Mouse (Mus musculus) CH12.LX (cell line): ENCODE data around the gene Pwwp2b.

Source experiments
- BHLHE40 ChIP-seq: IDR thresholded peaks from 2 replicates; pipeline ENCODE4 v1.6.1; 2011; ENCODE audit warnings: mild to moderate bottlenecking, low read depth, low read length, improper control_type of control experiment
- CTCF ChIP-seq, 2 experiments: IDR thresholded peaks in 1 of 2; conservative IDR thresholded peaks in 1 of 2; 2 replicates each; pipeline ENCODE4 v1.5.1; 2011 to 2012; ENCODE audit warnings: low read depth in 2 of 2, low read length in 2 of 2, improper control_type of control experiment in 1 of 2, inconsistent platforms in 1 of 2, mild to moderate bottlenecking in 1 of 2, moderate library complexity in 1 of 2
- EP300 ChIP-seq: IDR thresholded peaks from 2 replicates; pipeline ENCODE4 v1.6.1; 2011; ENCODE audit warnings: low read length, improper control_type of control experiment
- MXI1 ChIP-seq: IDR thresholded peaks from 2 replicates; pipeline ENCODE4 v1.6.1; 2011; ENCODE audit warnings: mild to moderate bottlenecking, low read depth, low read length, improper control_type of control experiment
- MYC ChIP-seq: IDR thresholded peaks from 2 replicates; pipeline ENCODE4 v1.6.1; 2011; ENCODE audit warnings: low read depth, mild to moderate bottlenecking, improper control_type of control experiment, low read length
- POLR2A ChIP-seq: IDR thresholded peaks from 2 replicates; pipeline ENCODE4 v1.6.1; 2011; ENCODE audit warnings: low read depth, mild to moderate bottlenecking, improper control_type of control experiment, low read length
- POLR2AphosphoS2 ChIP-seq: IDR thresholded peaks from 2 replicates; pipeline ENCODE4 v1.6.1; 2011; ENCODE audit warnings: low read depth, low read length, improper control_type of control experiment
- ZKSCAN1 ChIP-seq: IDR thresholded peaks from 2 replicates; pipeline ENCODE4 v1.6.1; 2012; ENCODE audit warnings: low read depth, inconsistent platforms, low read length, improper control_type of control experiment, borderline replicate concordance
- ZNF384 ChIP-seq: IDR thresholded peaks from 2 replicates; pipeline ENCODE4 v1.6.1; 2012; ENCODE audit warnings: low read depth, low read length, improper control_type of control experiment, inconsistent platforms

DNA sequence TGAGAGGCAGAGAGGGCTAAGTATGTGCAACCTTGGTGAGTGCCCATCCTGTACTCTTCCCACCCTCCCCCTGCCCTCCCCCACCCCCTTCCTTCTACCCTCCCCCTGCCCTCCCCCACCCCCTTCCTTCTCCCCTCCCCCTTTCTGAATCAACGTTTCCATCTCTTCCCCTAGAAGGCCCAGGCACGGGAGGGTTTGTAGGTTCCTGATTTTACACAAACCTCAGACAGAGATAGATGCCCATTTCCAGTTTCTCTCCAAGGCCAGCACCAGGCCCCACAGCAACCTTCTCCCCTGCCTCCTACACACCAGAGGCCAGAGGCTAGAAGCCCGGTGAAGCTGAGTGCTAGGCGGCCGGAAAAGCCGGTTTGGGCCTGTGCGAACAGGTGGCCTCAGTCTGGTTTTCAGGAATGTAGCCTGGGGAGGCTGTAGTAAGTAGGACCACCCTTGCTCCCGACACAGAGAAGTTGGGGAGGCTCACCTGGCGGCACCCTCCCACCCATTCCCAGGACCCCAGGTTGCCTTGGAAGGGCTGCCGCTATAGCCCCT lies 48.3 kb downstream of the Pwwp2b start:
- TF ChIP-seq EP300 (no peak), ZKSCAN1 (no peak), BHLHE40 (no peak), CTCF (conservative IDR thresholded peaks at IDR 0.05 in 1 of 2, IDR thresholded peaks at IDR 0.05 in 1 of 2; ENCODE audit: low read depth in 2 of 2, low read length in 2 of 2) (no peak), POLR2AphosphoS2 (no peak), POLR2A (no peak), ZNF384 (no peak), MYC (no peak), MXI1 (no peak)
